Mouse (Mus musculus): Measurements from ENCODE around the gene Pkd1l2.

Pkd1l2 gene

DNA sequence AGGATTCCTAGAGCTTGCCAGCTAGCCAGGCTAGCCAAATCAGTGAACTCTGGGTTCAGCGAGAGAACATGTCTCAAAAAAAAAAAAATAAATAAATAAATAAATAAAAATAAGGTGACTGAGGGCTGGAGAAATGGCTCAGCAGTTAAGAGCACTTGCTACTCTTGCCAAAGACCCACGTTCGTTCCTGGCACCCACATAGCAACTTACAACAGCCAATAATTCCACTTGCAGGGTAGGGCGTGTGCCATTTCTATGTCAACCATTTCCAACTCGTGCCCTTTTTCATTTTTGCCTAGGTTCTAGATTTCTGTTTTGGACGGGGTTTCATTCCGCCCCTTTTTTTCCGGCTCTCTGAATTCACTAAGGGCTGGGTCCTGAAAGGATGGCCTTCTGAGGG is 104.2 kb downstream of the Pkd1l2 start:
- DNase-seq (ENCODE audit: low read depth in 2 of 2, low spot score in 2 of 2): no peak

- DNase-seq (ENCODE audit: low read depth in 2 of 2, low spot score in 2 of 2): no peak
Measured at GRCm38 (mm10) chr8:116975606-116976005, 106.6 kb downstream of the Pkd1l2 start.

DNA sequence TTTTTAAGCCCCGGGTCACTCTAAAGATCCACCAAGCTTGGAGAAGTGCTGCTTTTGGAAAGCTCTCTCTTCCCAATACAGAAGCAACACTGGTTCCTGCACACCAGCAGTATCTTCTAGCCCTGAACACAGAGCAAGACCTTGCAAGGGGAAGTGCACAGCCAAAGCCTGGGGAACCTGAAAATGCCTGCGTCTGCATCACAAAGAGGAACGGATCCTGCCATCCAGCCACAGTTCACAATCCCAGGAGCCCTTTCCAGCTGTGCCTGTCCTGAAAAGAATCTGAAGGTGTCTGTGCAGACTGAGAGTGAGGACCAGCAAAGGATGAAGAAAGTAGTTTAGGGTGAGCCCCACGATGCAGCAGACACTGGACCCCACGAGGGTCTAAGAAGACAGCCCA is 107.2 kb downstream of the Pkd1l2 start:
- no peak for DNase-seq (ENCODE audit: low read depth in 2 of 2, low spot score in 2 of 2)

GRCm38 (mm10) chr8:116969531-116969930 is 112.7 kb downstream of the Pkd1l2 start:
- DNase-seq (ENCODE audit: low read depth in 2 of 2, low spot score in 2 of 2): no peak

DNA sequence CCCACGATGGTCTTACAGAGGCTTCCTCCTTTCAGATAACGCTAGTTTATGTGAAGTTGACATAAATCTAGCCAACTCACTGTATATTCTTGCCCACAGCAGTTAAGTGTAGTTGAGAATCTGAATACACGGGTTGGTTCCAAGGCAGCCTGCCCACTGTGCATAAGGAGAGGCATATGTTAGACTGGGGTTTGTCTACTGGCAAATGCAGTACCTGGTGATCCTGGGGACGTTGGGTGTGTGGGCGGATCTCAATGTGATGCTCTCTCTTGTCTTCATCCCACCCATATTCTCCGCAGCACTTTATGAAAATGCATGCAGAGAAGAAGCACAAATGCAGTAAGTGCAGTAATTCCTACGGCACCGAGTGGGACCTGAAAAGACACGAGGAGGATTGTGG is 127.8 kb downstream of the Pkd1l2 start:
- DNase-seq (ENCODE audit: low read depth in 2 of 2, low spot score in 2 of 2): no peak

GRCm38 (mm10) chr8:116952428-116952827 is 129.8 kb downstream of the Pkd1l2 start:
- peak; percentile 3 to 5 for DNase-seq (ENCODE audit: low read depth in 2 of 2, low spot score in 2 of 2)

GRCm38 (mm10) chr8:116951778-116952177 is 130.5 kb downstream of the Pkd1l2 start:
- no peak for DNase-seq (ENCODE audit: low read depth in 2 of 2, low spot score in 2 of 2)

DNA sequence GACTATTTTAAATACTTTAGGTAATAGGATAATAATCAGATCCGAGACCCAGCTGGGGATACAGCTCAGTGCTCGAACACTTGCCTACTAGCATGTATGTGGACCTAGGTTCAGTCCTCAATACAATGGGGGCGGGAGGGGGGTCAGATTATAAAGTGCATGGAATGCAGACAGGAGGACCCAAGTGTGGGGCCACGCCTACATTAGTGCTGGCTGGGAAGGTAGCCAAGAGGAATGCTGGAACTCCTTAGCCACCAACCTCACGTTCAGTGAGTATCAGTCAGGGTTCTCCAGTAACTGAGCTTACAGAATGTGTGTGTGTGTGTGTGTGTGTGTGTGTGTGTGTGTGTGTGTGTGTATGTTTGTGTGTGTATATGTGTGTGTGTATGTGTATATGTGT is 130.9 kb downstream of the Pkd1l2 start:
- DNase-seq (ENCODE audit: low read depth in 2 of 2, low spot score in 2 of 2): no peak

GRCm38 (mm10) chr8:116947589-116947988 is 134.7 kb downstream of the Pkd1l2 start:
- no peak for DNase-seq (ENCODE audit: low read depth in 2 of 2, low spot score in 2 of 2)

DNA sequence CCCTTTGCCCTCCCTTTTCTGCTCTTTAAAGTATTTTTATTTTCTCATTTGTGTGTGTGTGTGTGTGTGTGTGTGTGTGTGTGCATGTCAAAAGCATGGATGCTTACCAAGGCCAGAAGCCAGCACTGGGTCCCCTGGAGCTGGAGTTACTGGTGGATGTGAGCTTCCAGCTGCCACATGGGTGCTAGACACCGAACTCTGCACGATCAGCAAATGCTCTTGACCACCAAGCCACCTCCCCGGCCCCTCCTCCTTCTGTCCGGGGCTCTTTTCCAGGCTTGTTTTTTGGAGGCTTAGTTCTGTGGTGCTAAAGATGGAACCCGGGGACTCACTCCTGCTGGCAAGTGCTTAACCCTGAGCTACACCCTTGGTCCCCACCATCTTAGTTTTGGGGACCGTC is 135.4 kb downstream of the Pkd1l2 start:
- DNase-seq (ENCODE audit: low read depth in 2 of 2, low spot score in 2 of 2): no peak

DNA sequence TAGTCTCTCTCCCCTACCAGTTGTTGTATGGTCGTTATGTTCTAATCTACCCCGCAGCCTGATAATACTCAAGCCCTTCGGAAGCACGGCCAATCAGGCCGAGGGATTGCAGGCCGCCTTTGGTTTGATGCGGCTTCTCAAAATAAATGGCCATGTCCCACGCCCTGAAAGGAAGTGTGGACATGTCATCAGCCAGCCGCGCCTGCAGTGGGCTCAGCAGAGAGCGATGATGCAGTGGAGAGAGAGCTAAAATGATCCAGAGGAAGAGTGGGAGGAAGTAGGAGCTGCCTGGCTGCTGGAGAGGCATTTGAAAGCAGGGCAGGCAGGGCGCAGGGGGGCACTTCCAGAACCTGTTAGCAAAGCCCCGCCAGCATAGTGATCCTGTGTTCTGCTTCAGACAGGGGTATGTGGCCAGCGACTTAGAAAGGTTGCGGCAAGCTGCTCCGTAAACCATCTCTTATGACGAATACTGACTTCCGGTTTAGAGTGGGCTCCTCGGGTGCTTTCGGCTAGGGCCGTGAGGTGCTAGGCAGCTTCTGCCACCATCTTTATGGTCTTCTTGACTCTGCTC is 135.9 kb downstream of the Pkd1l2 start:
- peak; percentile 10 to 27 for DNase-seq (ENCODE audit: low read depth in 2 of 2, low spot score in 2 of 2)

All from CD8-positive naive resting alpha-beta T cell, adult 2 months (primary cell).